ENCODE assay signal across 12 mouse cellular contexts in genomic region chr6:115962439-115963085, GRCm38 (mm10). TPM values are rescaled to one million over a fixed set of nuclear protein-coding genes. Genes with fewer than 3 reads are reported as not detected.
DNase-seq lines count a peak whose midpoint lies in the region; ATAC-seq and TF ChIP-seq lines count a peak whose summit lies in the region.
"Had no signal": no experiment of that assay in that cellular context is flagged by ENCODE, and none has a peak within 500 bp of the region (broad histone marks: within the 10 kb centered on the region; RNA-seq: fewer than 3 reads in every experiment).

No protein-coding gene starts in this region.

- no peak overlapping the region for H3K4me2 ChIP-seq in forebrain, postnatal 0 days (ENCODE audit: low read depth)
- no peak overlapping the region for H3K4me2 ChIP-seq in forebrain, embryonic 14.5 days (ENCODE audit: low read length)
- H3K4me2 ChIP-seq in liver, embryonic 12.5 days: no peak overlapping the region
- H3K4me2 ChIP-seq in liver, embryonic 14.5 days (ENCODE audit: low read depth): no peak overlapping the region

- peaks cover 12% of the 10 kb centered on the region; the same call in 1 of the 2 replicates for H3K36me3 ChIP-seq in forebrain, postnatal 0 days (ENCODE audit: insufficient read depth)
- H3K36me3 ChIP-seq in forebrain, embryonic 14.5 days (ENCODE audit: control insufficient read depth, insufficient read depth, low read length): no peaks in the 10 kb centered on the region
- peaks cover 20% of the 10 kb centered on the region for H3K36me3 ChIP-seq in liver, embryonic 12.5 days
- no peaks in the 10 kb centered on the region for H3K36me3 ChIP-seq in liver, embryonic 14.5 days (replicated peaks; ENCODE audit: control insufficient read depth, insufficient read depth, low read depth)

- ATAC-seq in forebrain, postnatal 0 days: no peak
- ATAC-seq in forebrain, embryonic 14.5 days: no peak
- no peak for ATAC-seq in liver, embryonic 12.5 days
- ATAC-seq in liver, embryonic 14.5 days (ENCODE audit: insufficient read depth): no peak
- ATAC-seq in erythroblast, adult 5-6 weeks (replicated peaks; ENCODE audit: low FRiP score, poor library complexity, severe bottlenecking): no peak
- ATAC-seq: CD4-positive, CD25-positive, alpha-beta regulatory T cell, adult 4 months had no signal

- H3K27ac ChIP-seq in forebrain, postnatal 0 days (ENCODE audit: low read depth, low read length): no peak overlapping the region
- no peak overlapping the region for H3K27ac ChIP-seq in forebrain, embryonic 14.5 days (ENCODE audit: low read depth, low read length)
- no peak overlapping the region for H3K27ac ChIP-seq in liver, embryonic 12.5 days
- no peak overlapping the region for H3K27ac ChIP-seq in bone marrow macrophage, adult 2 months (ENCODE audit: insufficient read depth, low read depth, low read length)
- H3K27ac ChIP-seq in liver, embryonic 14.5 days: no peak overlapping the region

- no peak for TF ChIP-seq POLR2A in bone marrow macrophage, adult 2 months (IDR thresholded peaks at IDR 0.05; ENCODE audit: borderline replicate concordance, low read depth, low read length)

- H3K9me3 ChIP-seq in forebrain, postnatal 0 days (ENCODE audit: low read length): no peaks in the 10 kb centered on the region
- H3K9me3 ChIP-seq in forebrain, embryonic 14.5 days (replicated peaks; ENCODE audit: control insufficient read depth, low read length): no peaks in the 10 kb centered on the region
- H3K9me3 ChIP-seq in liver, embryonic 12.5 days (replicated peaks): no peaks in the 10 kb centered on the region
- no peaks in the 10 kb centered on the region for H3K9me3 ChIP-seq in liver, embryonic 14.5 days (ENCODE audit: control insufficient read depth, low read length)

- peak; percentile 51 for TF ChIP-seq CTCF in forebrain, postnatal 0 days (IDR thresholded peaks at IDR 0.05; ENCODE audit: low read depth)
- TF ChIP-seq CTCF in bone marrow macrophage, adult 2 months (IDR thresholded peaks at IDR 0.05; ENCODE audit: low read depth, low read length): 0 out of 2 replicates have a peak, but pooled peaks have one; percentile 12
- peak; percentile 52 for TF ChIP-seq CTCF in liver, embryonic 14.5 days (IDR thresholded peaks at IDR 0.05; ENCODE audit: low read depth)

- H3K4me3 ChIP-seq in forebrain, postnatal 0 days (ENCODE audit: low read depth, low read length): no peak overlapping the region
- H3K4me3 ChIP-seq in forebrain, embryonic 14.5 days (ENCODE audit: low read depth, low read length): no peak overlapping the region
- no peak overlapping the region for H3K4me3 ChIP-seq in liver, embryonic 12.5 days
- H3K4me3 ChIP-seq in bone marrow macrophage, adult 2 months (ENCODE audit: insufficient read depth, low read length): no peak overlapping the region
- H3K4me3 ChIP-seq in liver, embryonic 14.5 days (ENCODE audit: insufficient read depth in 1 of 2, low read depth in 2 of 2, low read length in 2 of 2): no peak overlapping the region
- H3K4me3 ChIP-seq: erythroblast, embryonic 14.5 days had no signal

- no peaks in the 10 kb centered on the region for H3K27me3 ChIP-seq in forebrain, postnatal 0 days (ENCODE audit: insufficient read depth, low read length)
- H3K27me3 ChIP-seq in forebrain, embryonic 14.5 days (replicated peaks; ENCODE audit: control insufficient read depth, insufficient read depth, low read length): no peaks in the 10 kb centered on the region
- peaks cover 6% of the 10 kb centered on the region for H3K27me3 ChIP-seq in liver, embryonic 12.5 days (replicated peaks)
- no peaks in the 10 kb centered on the region for H3K27me3 ChIP-seq in liver, embryonic 14.5 days (ENCODE audit: control insufficient read depth, insufficient read depth, low read length)

- no peak overlapping the region for H3K9ac ChIP-seq in forebrain, postnatal 0 days
- H3K9ac ChIP-seq in forebrain, embryonic 14.5 days (ENCODE audit: low read length): no peak overlapping the region
- H3K9ac ChIP-seq in liver, embryonic 12.5 days: no peak overlapping the region
- H3K9ac ChIP-seq in liver, embryonic 14.5 days (replicated peaks): no peak overlapping the region

- DNase-seq in forebrain, postnatal 0 days: no peak
- no peak for DNase-seq in forebrain, embryonic 14.5 days (ENCODE audit: low spot score)
- peak; percentile 29 for DNase-seq in liver
- DNase-seq in liver, embryonic 14.5 days (ENCODE audit: low read depth in 3 of 3, low spot score in 3 of 3): no peak
- no peak for DNase-seq in B cell, adult 2 months
- DNase-seq: thymus, postnatal 36 days had no signal

- no peak for TF ChIP-seq EP300 in liver, embryonic 14.5 days (IDR thresholded peaks at IDR 0.05; ENCODE audit: low read depth)

- no peaks in the 10 kb centered on the region for H3K4me1 ChIP-seq in forebrain, postnatal 0 days (ENCODE audit: insufficient read depth)
- H3K4me1 ChIP-seq in forebrain, embryonic 14.5 days (ENCODE audit: control insufficient read depth, insufficient read depth, low read length): no peaks in the 10 kb centered on the region; the same call in 1 of the 2 replicates
- peaks cover 5% of the 10 kb centered on the region; the same call in 1 of the 2 replicates for H3K4me1 ChIP-seq in liver, embryonic 12.5 days
- no peaks in the 10 kb centered on the region for H3K4me1 ChIP-seq in bone marrow macrophage, adult 2 months (ENCODE audit: control insufficient read depth, insufficient read depth, low read length)
- no peaks in the 10 kb centered on the region for H3K4me1 ChIP-seq in liver, embryonic 14.5 days (replicated peaks; ENCODE audit: control insufficient read depth in 2 of 2, insufficient read depth in 2 of 2, low read length in 1 of 2)

- 43% methylated on average over 23 of the region's 23 CpGs for WGBS in forebrain, postnatal 0 days
- 37% methylated on average over 23 of the region's 23 CpGs for WGBS in forebrain, embryonic 14.5 days
- 61% methylated on average over 23 of the region's 23 CpGs for WGBS in liver, embryonic 12.5 days (ENCODE audit: insufficient replicate concordance)
- 70% methylated on average over 23 of the region's 23 CpGs for WGBS in liver, embryonic 14.5 days (ENCODE audit: insufficient replicate concordance)

RNA-seq across cellular contexts. Expression of gene H1foo, which starts 17.8 kb away (rescaled TPM):
- total RNA-seq in forebrain, postnatal 0 days (2014; rRNA removed): not detected in 2 replicates
- not detected in 2 replicates for polyA plus RNA-seq in forebrain, postnatal 0 days (2015; fragmentation: Nextera tagmentation; extraction: Ambion mirVana)
- polyA plus RNA-seq in forebrain, embryonic 14.5 days (2014; fragmentation: Nextera tagmentation; extraction: Ambion mirVana): not detected in 2 replicates
- not detected in 2 replicates for polyA plus RNA-seq in liver, embryonic 12.5 days (2016; fragmentation: Nextera tagmentation; extraction: Ambion mirVana)
- not detected in 2 replicates for polyA plus RNA-seq in bone marrow macrophage, adult 2 months (2012; ENCODE audit: insufficient read depth, insufficient read length, missing spikeins)
- not detected in 2 replicates for polyA plus RNA-seq in liver, embryonic 14.5 days (2012; rRNA removed)
- not detected in 2 replicates for polyA plus RNA-seq in liver, embryonic 14.5 days (2014; fragmentation: Nextera tagmentation; extraction: Ambion mirVana)
- not detected in 2 replicates for total RNA-seq in erythroblast, adult 5-6 weeks (2015; ENCODE audit: low replicate concordance)
- total RNA-seq in erythroblast, adult 5-6 weeks (2017; ENCODE audit: low replicate concordance): not detected in 2 replicates
- polyA plus RNA-seq: CD4-positive, CD25-positive, alpha-beta regulatory T cell, adult 4 months; erythroblast, embryonic 14.5 days; lung, embryonic 16.5 days had no signal

RNA-seq across cellular contexts. Expression of gene Rho, which starts 31.0 kb away (rescaled TPM):
- total RNA-seq in forebrain, postnatal 0 days (2014; rRNA removed): 0.23 and 0.57 TPM in 2 replicates
- 0.08 TPM in 1 of 2 replicates, not detected in the other for polyA plus RNA-seq in forebrain, postnatal 0 days (2015; fragmentation: Nextera tagmentation; extraction: Ambion mirVana)
- 0.19 and 0.30 TPM in 2 replicates for polyA plus RNA-seq in forebrain, embryonic 14.5 days (2014; fragmentation: Nextera tagmentation; extraction: Ambion mirVana)
- not detected in 2 replicates for polyA plus RNA-seq in liver, embryonic 12.5 days (2016; fragmentation: Nextera tagmentation; extraction: Ambion mirVana)
- polyA plus RNA-seq in bone marrow macrophage, adult 2 months (2012; ENCODE audit: insufficient read depth, insufficient read length, missing spikeins): not detected in 2 replicates
- polyA plus RNA-seq in liver, embryonic 14.5 days (2012; rRNA removed): 0.03 TPM in 2 replicates
- not detected in 2 replicates for polyA plus RNA-seq in liver, embryonic 14.5 days (2014; fragmentation: Nextera tagmentation; extraction: Ambion mirVana)
- not detected in 2 replicates for total RNA-seq in erythroblast, adult 5-6 weeks (2015; ENCODE audit: low replicate concordance)
- total RNA-seq in erythroblast, adult 5-6 weeks (2017; ENCODE audit: low replicate concordance): 0.09 TPM in 1 of 2 replicates, not detected in the other
- polyA plus RNA-seq: CD4-positive, CD25-positive, alpha-beta regulatory T cell, adult 4 months; erythroblast, embryonic 14.5 days had no signal

RNA-seq across cellular contexts. Expression of gene Plxnd1, which starts 32.2 kb away (rescaled TPM):
- total RNA-seq in forebrain, postnatal 0 days (2014; rRNA removed): 44.1 and 63.3 TPM in 2 replicates
- 16.9 and 17.6 TPM in 2 replicates for polyA plus RNA-seq in forebrain, postnatal 0 days (2015; fragmentation: Nextera tagmentation; extraction: Ambion mirVana)
- 15.3 and 19.6 TPM in 2 replicates for polyA plus RNA-seq in forebrain, embryonic 14.5 days (2014; fragmentation: Nextera tagmentation; extraction: Ambion mirVana)
- 16.2 TPM in 2 replicates for polyA plus RNA-seq in liver, embryonic 12.5 days (2016; fragmentation: Nextera tagmentation; extraction: Ambion mirVana)
- polyA plus RNA-seq in bone marrow macrophage, adult 2 months (2012; ENCODE audit: insufficient read depth, insufficient read length, missing spikeins): 205 and 222 TPM in 2 replicates
- 7.5 and 13.0 TPM in 2 replicates for polyA plus RNA-seq in liver, embryonic 14.5 days (2012; rRNA removed)
- polyA plus RNA-seq in liver, embryonic 14.5 days (2014; fragmentation: Nextera tagmentation; extraction: Ambion mirVana): 6.4 and 7.6 TPM in 2 replicates
- total RNA-seq in erythroblast, adult 5-6 weeks (2015; ENCODE audit: low replicate concordance): 10.0 and 55.1 TPM in 2 replicates
- total RNA-seq in erythroblast, adult 5-6 weeks (2017; ENCODE audit: low replicate concordance): 11.8 and 18.1 TPM in 2 replicates
